Mouse (Mus musculus) layer of hippocampus, adult 6 months (tissue): ENCODE measurements around the gene Gm49450. TPM values are rescaled to one million over a fixed set of nuclear protein-coding genes. Genes with fewer than 3 reads are reported as not detected.

ENCODE experiments used
- long read RNA-seq, 2 experiments: library from polyadenylated mRNA; unstranded; transcript quantifications; one replicate each; pipeline ENCODE4 v2.0.0; 2019 to 2020
- polyA plus RNA-seq: library from polyadenylated mRNA; unstranded; fragments of <200 nt; fragmentation: Nextera tagmentation; gene quantifications from 2 replicates; pipeline ENCODE4 v1.2.3, GENCODE M21; 2021

Gene Gm49450
- 0.53 TPM in 1 of 2 replicates, not detected in the other for polyA plus RNA-seq
- long read RNA-seq, experiment 1, partial matches to known transcripts = 1 of 166 reads
- long read RNA-seq, experiment 1, other reads (novel, unspliced or antisense) = 165 of 166 reads
- long read RNA-seq, experiment 2, partial matches to known transcripts = 5 of 11 reads
- long read RNA-seq, experiment 2, other reads (novel, unspliced or antisense) = 6 of 11 reads

GRCm38 (mm10) chr15:98953401-98954356 is at the start of gene Gm49450, which contains the start of gene Tuba1a:
TSS of gene Gm49450 (minus strand) at chr15:98953551.
TSS of gene Tuba1a (minus strand) at chr15:98953703.

GRCm38 (mm10) chr15:98934217-98934839 is 19.0 kb downstream of the Gm49450 start, which contains the start of gene Tuba1b:
TSS of gene Tuba1b (minus strand) at chr15:98934565.

GRCm38 (mm10) chr15:98917538-98918498 is 35.5 kb downstream of the Gm49450 start, which contains the start of gene Lmbr1l:
TSS of gene Lmbr1l (minus strand) at chr15:98918231.

GRCm38 (mm10) chr15:98897928-98898800 is 55.2 kb downstream of the Gm49450 start, which contains the start of gene Dhh:
TSS of gene Dhh (minus strand) at chr15:98898540.

GRCm38 (mm10) chr15:98893940-98894745 is 59.2 kb downstream of the Gm49450 start, which contains the start of gene Rhebl1:
TSS of gene Rhebl1 (minus strand) at chr15:98894540.

Other genes starting within 250 kb of the Gm49450 start
- 8.4 and 9.0 TPM in 2 replicates for gene Ccdc65, start 245.3 kb downstream of the Gm49450 start, polyA plus RNA-seq
- 3.1 and 4.6 TPM in 2 replicates for gene Fkbp11, start 225.4 kb downstream of the Gm49450 start, polyA plus RNA-seq
- 93.9 and 99.4 TPM in 2 replicates for gene Arf3, start 190.3 kb downstream of the Gm49450 start, polyA plus RNA-seq
- gene Wnt10b, start 175.4 kb downstream of the Gm49450 start, polyA plus RNA-seq = not detected in 2 replicates
- gene Wnt1, start 163.7 kb downstream of the Gm49450 start, polyA plus RNA-seq = 0.72 and 1.0 TPM in 2 replicates
- gene Ddn, start 144.1 kb downstream of the Gm49450 start, polyA plus RNA-seq = 118 TPM in 2 replicates
- 66.5 and 71.5 TPM in 2 replicates for gene Prkag1, start 122.0 kb downstream of the Gm49450 start, polyA plus RNA-seq
- gene Kmt2d, start 82.3 kb downstream of the Gm49450 start, polyA plus RNA-seq = 18.0 and 18.2 TPM in 2 replicates
- 6.5 and 10.1 TPM in 2 replicates for gene Rhebl1, start 59.0 kb downstream of the Gm49450 start, polyA plus RNA-seq
- gene Dhh, start 55.0 kb downstream of the Gm49450 start, polyA plus RNA-seq = 0.08 and 0.19 TPM in 2 replicates
- gene Lmbr1l, start 35.3 kb downstream of the Gm49450 start, polyA plus RNA-seq = 0.29 and 1.7 TPM in 2 replicates
- gene Tuba1b, start 19.0 kb downstream of the Gm49450 start, polyA plus RNA-seq = 1,496 and 1,539 TPM in 2 replicates
- 3,348 and 3,759 TPM in 2 replicates for gene Tuba1a, start 152 bp upstream of the Gm49450 start, polyA plus RNA-seq
- 2.4 and 6.3 TPM in 2 replicates for gene Tuba1c, start 76.3 kb upstream of the Gm49450 start, polyA plus RNA-seq
- 2.1 and 3.3 TPM in 2 replicates for gene Prph, start 101.6 kb upstream of the Gm49450 start, polyA plus RNA-seq
- 0.11 and 0.14 TPM in 2 replicates for gene Troap, start 121.0 kb upstream of the Gm49450 start, polyA plus RNA-seq
- gene C1ql4, start 134.3 kb upstream of the Gm49450 start, polyA plus RNA-seq = not detected in 2 replicates
- gene Dnajc22, start 139.6 kb upstream of the Gm49450 start, polyA plus RNA-seq = not detected in 2 replicates
- 5.3 and 5.5 TPM in 2 replicates for gene Spats2, start 172.4 kb upstream of the Gm49450 start, polyA plus RNA-seq